Mouse (Mus musculus) C3H10T1/2 (cell line): ENCODE data around the gene Epc2. TPM values are rescaled to one million over a fixed set of nuclear protein-coding genes. Genes with fewer than 3 reads are reported as not detected.

ENCODE experiments used
- polyA plus RNA-seq, 2 experiments: library from polyadenylated mRNA; unstranded; fragments of >200 nt; fragmentation: generic; extraction: Trizol; gene quantifications; one replicate each; pipeline ENCODE4 v1.2.1; 2012; ENCODE audit warnings: missing spikeins in 2 of 2

Gene Epc2
- 1 to 10 TPM in 1 of 2 experiments, under 1 TPM in 1; 0.23 to 2.9 TPM for polyA plus RNA-seq

DNA sequence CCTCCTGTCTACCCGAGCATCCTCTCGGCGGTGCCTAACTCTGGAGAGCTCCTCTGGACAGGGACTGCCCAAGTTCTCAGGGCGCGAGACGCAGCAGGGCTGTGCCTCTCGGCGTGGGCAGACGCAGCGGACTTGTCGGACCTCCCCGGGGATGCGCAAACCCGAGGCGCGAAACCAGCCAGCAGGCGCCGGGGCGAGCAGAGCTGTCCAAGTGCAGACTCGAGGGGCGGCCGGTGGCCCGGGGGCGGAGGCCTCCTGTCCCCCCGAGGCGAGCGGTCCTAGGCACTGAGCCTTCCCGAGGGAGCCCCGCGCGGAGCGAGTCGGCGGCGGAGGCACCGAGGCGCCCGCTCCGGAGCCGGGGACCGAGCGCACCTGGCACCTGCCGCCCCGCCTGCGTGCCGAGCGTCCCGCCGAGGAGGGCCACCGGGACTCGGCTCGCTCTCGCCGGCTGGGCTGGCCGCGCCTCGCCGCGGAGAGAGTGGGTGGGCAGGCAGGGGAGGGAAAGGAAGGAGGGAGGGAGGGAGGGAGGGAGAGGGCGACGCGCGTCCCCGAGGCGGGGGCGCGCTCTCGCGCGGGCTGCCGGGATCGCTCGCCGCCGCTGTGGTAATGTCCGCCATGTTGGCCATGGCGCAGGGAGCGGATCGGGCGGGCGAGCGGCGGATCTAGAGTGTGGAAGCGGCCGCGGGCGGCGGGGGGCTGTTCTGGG is at the start of gene Epc2:
Epc2 (plus strand) TSS at position 556 of the 706 bp plus-strand sequence.

Other genes with a start within 250 kb of the Epc2 start
- gene Kif5c, start 167.8 kb downstream of the Epc2 start, polyA plus RNA-seq: under 1 TPM; 0.08 to 0.92 TPM